8 mouse cellular contexts compared by ENCODE assay signal in the genomic region with DNA sequence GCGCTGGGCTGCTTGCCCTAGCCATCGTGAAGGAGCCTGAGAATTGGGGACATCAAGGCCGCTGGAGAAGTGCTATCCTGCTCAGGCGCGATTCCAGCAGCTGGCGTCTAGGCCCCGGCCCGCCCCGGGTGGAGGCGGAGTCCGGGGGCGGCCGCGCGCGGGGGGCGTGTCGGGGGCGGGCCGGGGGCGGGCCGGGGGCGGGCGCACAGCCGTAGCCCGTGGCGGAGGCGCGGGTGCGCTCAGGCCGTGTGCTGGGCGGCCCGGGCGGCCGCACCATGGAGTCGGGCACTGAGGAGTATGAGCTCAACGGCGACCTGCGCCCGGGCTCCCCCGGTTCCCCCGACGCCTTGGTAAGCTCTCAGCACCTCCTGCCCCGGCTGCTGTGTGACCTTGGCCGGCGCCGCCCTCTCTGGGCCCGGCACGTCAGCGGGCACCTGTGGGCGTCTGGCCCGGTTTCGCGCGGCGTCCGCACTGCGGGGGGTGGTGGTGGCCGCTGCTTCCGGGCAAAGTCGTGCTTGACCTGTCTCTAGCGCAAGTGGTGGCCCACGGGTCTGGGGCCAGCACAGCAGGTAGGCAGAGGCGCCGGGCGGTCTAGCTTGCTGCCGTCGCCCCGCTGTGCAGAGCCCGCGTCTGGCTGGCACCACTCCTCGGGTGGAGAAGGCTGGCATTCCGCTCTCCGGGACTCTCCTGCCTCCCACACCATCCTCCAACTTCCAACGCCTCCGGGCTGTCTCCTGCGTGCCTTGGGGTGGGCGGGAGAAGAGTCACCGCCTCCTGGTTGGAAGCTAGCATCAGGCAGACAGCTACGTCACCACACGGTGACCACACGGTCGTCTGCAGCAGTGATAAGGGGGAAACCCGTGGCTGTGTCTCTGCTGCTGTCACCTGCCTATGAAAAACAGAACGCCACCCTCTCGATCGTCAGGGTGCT. TPM values are rescaled to one million over a fixed set of nuclear protein-coding genes. Genes with fewer than 3 reads are reported as not detected.
DNase-seq lines count a peak whose midpoint lies in the region; ATAC-seq and TF ChIP-seq lines count a peak whose summit lies in the region.

A gene (plus strand): TSS at position 198 of the 931 bp plus-strand sequence.

- H3K4me1 ChIP-seq in ES-Bruce4 (ENCODE audit: control insufficient read depth, insufficient read depth, low read length), result peaks cover 4% of the 10 kb centered on the region
- peaks cover 37% of the 10 kb centered on the region for H3K4me1 ChIP-seq in forebrain, embryonic 13.5 days
- H3K4me1 ChIP-seq in heart, postnatal 0 days (ENCODE audit: control insufficient read depth, insufficient read depth), result peaks cover 41% of the 10 kb centered on the region
- H3K4me1 ChIP-seq in lung, adult 2 months (ENCODE audit: control insufficient read depth, insufficient read depth, low read length), result peaks cover 21% of the 10 kb centered on the region
- peaks cover 37% of the 10 kb centered on the region for H3K4me1 ChIP-seq in neural tube, embryonic 15.5 days

- H3K27me3 ChIP-seq in ES-Bruce4 (ENCODE audit: control insufficient read depth, insufficient read depth, low read length, poor library complexity, severe bottlenecking), result no peaks in the 10 kb centered on the region
- H3K27me3 ChIP-seq in forebrain, embryonic 13.5 days, result peaks cover 8% of the 10 kb centered on the region; the same call in 1 of the 2 replicates
- no peaks in the 10 kb centered on the region for H3K27me3 ChIP-seq in heart, postnatal 0 days (ENCODE audit: control insufficient read depth, insufficient read depth, low read length)
- no peaks in the 10 kb centered on the region for H3K27me3 ChIP-seq in neural tube, embryonic 15.5 days (replicated peaks)

- ATAC-seq in forebrain, embryonic 13.5 days, result peak; percentile 94
- ATAC-seq in heart, postnatal 0 days (ENCODE audit: insufficient read depth, low read depth), result peak; percentile 91
- ATAC-seq in neural tube, embryonic 15.5 days (ENCODE audit: low FRiP score), result peak; percentile 93

- peak within 1 kb of the TSS; percentile 86 for H3K9ac ChIP-seq in ES-Bruce4 (ENCODE audit: low read depth, poor library complexity, severe bottlenecking)
- H3K9ac ChIP-seq in forebrain, embryonic 13.5 days, result peak within 1 kb of the TSS; percentile 74
- peak within 1 kb of the TSS; percentile 77 for H3K9ac ChIP-seq in heart, postnatal 0 days (replicated peaks; ENCODE audit: low read depth, low read length)
- peak within 1 kb of the TSS; percentile 70 for H3K9ac ChIP-seq in neural tube, embryonic 15.5 days (replicated peaks)

- H3K4me2 ChIP-seq in forebrain, embryonic 13.5 days, result peak within 1 kb of the TSS; percentile 99
- H3K4me2 ChIP-seq in heart, postnatal 0 days (ENCODE audit: low read depth, low read length), result peak within 1 kb of the TSS; percentile 97
- H3K4me2 ChIP-seq in neural tube, embryonic 15.5 days, result peak within 1 kb of the TSS; percentile 99

- no peak within 1 kb of the TSS for H3K27ac ChIP-seq in ES-Bruce4 (ENCODE audit: insufficient read depth, low read length)
- no peak within 1 kb of the TSS for H3K27ac ChIP-seq in forebrain, embryonic 13.5 days
- H3K27ac ChIP-seq in heart, postnatal 0 days (ENCODE audit: low read depth), result peak within 1 kb of the TSS; percentile 90
- H3K27ac ChIP-seq in neural tube, embryonic 15.5 days (replicated peaks), result peak within 1 kb of the TSS; percentile 63

- peak within 1 kb of the TSS; percentile 68 for H3K4me3 ChIP-seq in ES-Bruce4 (ENCODE audit: low read depth, low read length)
- peak within 1 kb of the TSS; percentile 67 for H3K4me3 ChIP-seq in forebrain, embryonic 13.5 days
- H3K4me3 ChIP-seq in heart, postnatal 0 days (ENCODE audit: low read depth, low read length), result peak within 1 kb of the TSS; percentile 72
- H3K4me3 ChIP-seq in lung, adult 2 months (replicated peaks; ENCODE audit: extremely low read depth, low read depth, low read length), result peak within 1 kb of the TSS; percentile 70
- peak within 1 kb of the TSS; percentile 84 for H3K4me3 ChIP-seq in neural tube, embryonic 15.5 days (replicated peaks)

- no peak for TF ChIP-seq CTCF in ES-Bruce4 (IDR thresholded peaks at IDR 0.05; ENCODE audit: low read depth, low read length)
- TF ChIP-seq CTCF in heart, postnatal 0 days (IDR thresholded peaks at IDR 0.05; ENCODE audit: low read depth), result no peak; the same call in 1 of the 2 replicates
- no peak for TF ChIP-seq CTCF in lung, adult 2 months (IDR thresholded peaks at IDR 0.05; ENCODE audit: insufficient read depth, low read length)

- peak; percentile 55 for TF ChIP-seq POLR2A in ES-Bruce4 (IDR thresholded peaks at IDR 0.05; ENCODE audit: insufficient read depth, low read length)
- peak; percentile 84 for TF ChIP-seq POLR2A in lung, adult 2 months (IDR thresholded peaks at IDR 0.05; ENCODE audit: borderline replicate concordance, extremely low read depth, low read depth, low read length)

- WGBS in forebrain, embryonic 13.5 days, result under 1% methylated on average over 61 of the region's 87 CpGs
- WGBS in heart, postnatal 0 days, result under 1% methylated on average over 72 of the region's 87 CpGs
- under 1% methylated on average over 84 of the region's 87 CpGs for WGBS in lung, adult 2 months
- WGBS in neural tube, embryonic 15.5 days, result under 1% methylated on average over 71 of the region's 87 CpGs

- peak; percentile 74 for DNase-seq in c-Kit-positive CD71-positive TER-119-positive erythroid progenitor cells, embryonic 14.5 days (ENCODE audit: low spot score)
- DNase-seq in heart, postnatal 0 days (ENCODE audit: low spot score), result peak; percentile 86
- DNase-seq in kidney, postnatal 4 days, result peak; percentile 88 to 93
- peak; percentile 83 for DNase-seq in lung, adult 2 months
- DNase-seq in testis, postnatal 10 days (ENCODE audit: low spot score), result peak; percentile 91

- no peak for TF ChIP-seq EP300 in ES-Bruce4 (IDR thresholded peaks at IDR 0.05; ENCODE audit: insufficient read depth, low read depth, low read length)
- 0 out of 2 replicates have a peak, but pooled peaks have one; percentile 22 for TF ChIP-seq EP300 in heart, postnatal 0 days (IDR thresholded peaks at IDR 0.05; ENCODE audit: low read depth)

- no peaks in the 10 kb centered on the region for H3K36me3 ChIP-seq in ES-Bruce4 (ENCODE audit: control insufficient read depth, insufficient read depth, low read length, poor library complexity, severe bottlenecking)
- no peaks in the 10 kb centered on the region for H3K36me3 ChIP-seq in forebrain, embryonic 13.5 days (ENCODE audit: poor library complexity, severe bottlenecking)
- H3K36me3 ChIP-seq in heart, postnatal 0 days (replicated peaks; ENCODE audit: control insufficient read depth, insufficient read depth, low read length), result no peaks in the 10 kb centered on the region
- no peaks in the 10 kb centered on the region for H3K36me3 ChIP-seq in neural tube, embryonic 15.5 days

- no peaks in the 10 kb centered on the region for H3K9me3 ChIP-seq in ES-Bruce4 (replicated peaks; ENCODE audit: control insufficient read depth, insufficient read depth, low read length, poor library complexity, severe bottlenecking)
- H3K9me3 ChIP-seq in forebrain, embryonic 13.5 days (replicated peaks), result no peaks in the 10 kb centered on the region
- H3K9me3 ChIP-seq in heart, postnatal 0 days (replicated peaks; ENCODE audit: control insufficient read depth, low read length), result no peaks in the 10 kb centered on the region
- H3K9me3 ChIP-seq in neural tube, embryonic 15.5 days (replicated peaks), result no peaks in the 10 kb centered on the region

RNA-seq across cellular contexts. Expression of the gene that starts here (rescaled TPM):
- 30.0 and 37.7 TPM in 2 replicates for polyA plus RNA-seq in ES-Bruce4 (2011; ENCODE audit: insufficient read depth, insufficient read length, low read depth, missing spikeins)
- polyA plus RNA-seq in forebrain, embryonic 13.5 days (2015; fragmentation: Nextera tagmentation; extraction: Ambion mirVana), result 15.5 and 16.7 TPM in 2 replicates
- 75.3 and 102 TPM in 2 replicates for total RNA-seq in heart, postnatal 0 days (2014; rRNA removed; ENCODE audit: low replicate concordance)
- polyA plus RNA-seq in heart, postnatal 0 days (2015; fragmentation: Nextera tagmentation; extraction: Ambion mirVana), result 94.6 and 97.2 TPM in 2 replicates
- 161 and 222 TPM in 2 replicates for polyA plus RNA-seq in lung, adult 2 months (2012; rRNA removed)
- polyA plus RNA-seq in neural tube, embryonic 15.5 days (2015; fragmentation: Nextera tagmentation; extraction: Ambion mirVana), result 37.4 and 38.9 TPM in 2 replicates

Comparison
In these comparisons a context has a peak if more than half of its experiments do, and no peak if none do; other contexts are left out.
1. H3K27ac ChIP-seq: peak in heart, postnatal 0 days (single experiment) and neural tube, embryonic 15.5 days (single experiment); none in ES-Bruce4 (single experiment) and forebrain, embryonic 13.5 days (single experiment).
2. Peak in every context shown above with its lines, with median percentiles within 50 percentile points of each other: H3K4me3 ChIP-seq, H3K9ac ChIP-seq, DNase-seq, ATAC-seq and H3K4me2 ChIP-seq.